Mouse (Mus musculus) spleen, embryonic (tissue): ENCODE measurements around the gene Qsox1.

Experiments
- CTCF ChIA-PET: fragments of 350-600 bp; sonication (Branson Sonifier 250); formaldehyde crosslinking; loops from one replicate; lab custom pipeline; 2022; lab: Charles Lee

Gene Qsox1

DNA sequence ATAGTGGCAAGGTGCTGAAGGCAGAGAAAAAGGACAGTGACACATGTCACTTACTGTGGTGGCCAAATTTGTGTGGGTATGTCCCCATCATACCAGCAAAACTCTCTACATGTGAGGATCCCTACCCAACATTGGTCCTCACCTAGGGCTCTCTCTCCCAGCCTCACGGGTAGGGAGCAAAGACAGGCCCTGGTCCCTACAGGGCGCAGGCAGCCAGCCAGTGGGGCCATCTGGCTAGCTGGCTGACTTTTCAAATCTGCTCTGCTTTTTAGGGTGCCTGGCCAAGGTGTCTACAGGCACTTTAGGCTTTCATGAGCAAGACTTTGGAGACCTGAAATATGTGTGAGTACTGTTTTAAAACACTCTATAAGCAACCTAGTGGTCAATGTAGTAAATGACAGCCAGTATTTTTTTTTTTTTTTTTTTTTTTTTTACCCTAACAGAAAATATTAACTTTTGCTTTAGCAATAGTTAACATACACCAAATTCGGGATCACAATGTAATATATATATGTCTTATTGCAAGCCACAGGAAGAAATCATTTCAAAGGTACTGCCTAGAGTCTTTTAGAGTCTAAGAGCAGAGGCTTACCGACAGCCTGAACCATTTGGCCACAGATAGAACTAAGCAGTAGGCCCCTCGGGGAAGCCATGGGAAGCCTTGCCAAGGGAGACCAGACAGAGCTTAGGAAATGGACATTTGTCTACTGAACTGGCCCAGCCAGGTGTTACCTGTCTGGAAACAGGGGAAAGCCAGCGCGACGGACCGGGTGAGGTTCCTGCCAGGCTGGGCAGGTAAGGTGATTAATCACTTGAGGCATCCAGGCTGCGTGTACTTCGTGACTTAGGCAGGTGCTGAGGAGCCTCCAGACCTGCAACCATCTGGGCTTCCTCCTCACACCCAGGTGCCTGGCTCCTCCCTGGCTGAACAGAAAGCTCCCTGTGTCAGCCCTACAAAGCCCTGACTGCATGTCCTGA lies 11.4 kb downstream of the Qsox1 start:
- CTCF ChIA-PET, result interaction anchor here (0.6 kb wide), 1 partner anchor 9 kb away, joined by 6 read pairs; no protein-coding TSS in a partner anchor

GRCm38 (mm10) chr1:155798000-155798399 lies 14.7 kb downstream of the Qsox1 start:
- CTCF ChIA-PET, result no interaction called here

DNA sequence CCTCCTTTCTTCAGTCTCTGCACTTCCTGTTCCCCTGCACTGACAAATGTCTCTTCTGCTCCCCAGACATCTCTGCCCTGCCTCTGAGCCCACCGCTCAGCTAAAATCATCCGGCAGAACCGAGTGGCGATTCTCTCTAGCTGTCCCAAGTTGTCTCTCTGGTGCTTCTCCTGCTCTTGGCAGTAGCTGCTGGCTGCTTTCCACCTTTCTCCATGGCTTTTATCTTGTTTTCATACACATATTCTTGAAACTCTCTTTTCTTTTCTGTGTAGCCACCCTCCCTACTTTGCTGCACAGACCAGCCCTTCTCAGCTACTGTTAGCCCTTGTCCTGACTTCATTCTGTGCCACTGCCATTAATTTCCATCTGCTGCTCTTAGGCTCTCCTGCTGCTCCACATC lies 15.3 kb downstream of the Qsox1 start:
- CTCF ChIA-PET, result no interaction called here

- CTCF ChIA-PET, result no interaction called here
Measured at GRCm38 (mm10) chr1:155796757-155797405, 15.8 kb downstream of the Qsox1 start.

DNA sequence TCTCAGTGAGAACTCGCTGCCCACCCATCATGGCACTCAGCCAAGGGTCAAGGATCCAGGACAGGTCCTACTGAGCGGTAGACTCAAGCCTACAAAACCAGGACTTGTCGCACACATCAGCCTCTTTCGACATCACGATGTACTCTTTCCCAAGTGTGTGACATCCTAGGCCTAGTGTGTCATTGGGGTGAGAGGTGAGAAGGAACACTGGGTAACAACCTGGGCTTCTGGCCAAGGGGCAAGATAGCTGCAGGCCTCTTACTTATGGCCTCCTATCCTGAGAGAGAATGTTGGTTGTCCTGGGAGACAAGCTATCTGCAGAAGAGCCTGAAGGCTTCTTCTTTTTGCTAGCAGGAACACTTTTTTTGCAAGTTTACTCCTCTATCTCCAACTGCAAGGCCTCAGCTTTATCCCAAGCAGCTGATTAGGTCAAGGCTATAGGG lies 16.9 kb downstream of the Qsox1 start:
- CTCF ChIA-PET, result no interaction called here

GRCm38 (mm10) chr1:155794855-155795254 lies 17.8 kb downstream of the Qsox1 start:
- CTCF ChIA-PET, result no interaction called here

- CTCF ChIA-PET, result no interaction called here
Measured at GRCm38 (mm10) chr1:155791919-155792318, 20.8 kb downstream of the Qsox1 start.

DNA sequence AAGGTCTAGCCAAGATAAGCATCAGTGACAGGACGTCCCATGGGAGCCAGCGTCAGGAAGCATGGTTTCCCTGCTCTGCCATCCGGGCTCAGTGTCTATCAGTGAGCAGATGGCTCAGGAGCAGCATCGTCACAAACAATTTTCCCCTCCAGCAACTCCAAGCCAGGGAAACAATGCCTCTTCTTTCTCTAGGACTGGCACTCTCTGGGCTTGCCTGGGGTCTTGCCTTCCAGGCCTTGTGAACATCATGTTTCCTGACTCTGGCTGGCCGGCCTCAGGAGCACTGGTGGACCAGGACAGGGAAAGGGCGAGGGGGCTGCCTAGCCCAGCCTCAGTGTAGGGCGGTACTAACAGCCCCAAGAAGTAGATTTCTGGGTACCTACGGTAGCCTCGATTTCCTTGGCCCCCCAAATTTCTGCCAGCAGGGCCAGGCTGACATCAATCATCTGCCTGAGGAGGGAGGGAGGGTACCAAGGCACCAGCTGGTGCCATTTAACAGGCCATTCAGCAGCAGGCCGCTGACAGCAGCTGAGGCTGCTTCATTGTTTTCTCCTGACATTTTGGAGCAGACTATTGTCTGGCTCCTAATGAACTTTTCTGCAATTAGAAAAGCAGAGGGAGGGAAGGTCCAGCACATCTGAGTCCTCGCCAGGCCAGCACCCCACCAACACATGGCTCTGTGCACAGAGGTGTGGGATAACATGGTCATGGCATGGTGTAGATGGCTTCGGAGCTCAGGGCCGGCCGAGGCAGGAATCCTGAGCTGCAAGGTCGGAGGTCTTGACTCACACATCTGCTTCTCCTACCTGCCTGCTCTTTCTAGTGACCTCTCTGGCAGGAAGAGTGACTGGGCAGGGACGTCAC lies 22.3 kb downstream of the Qsox1 start:
- CTCF ChIA-PET, result interaction anchor here (0.5 to 0.6 kb wide), 2 partner anchors 20 to 150 kb away, joined by 3 read pairs; no protein-coding TSS in a partner anchor

GRCm38 (mm10) chr1:155785886-155786285 lies 26.8 kb downstream of the Qsox1 start:
- CTCF ChIA-PET, result no interaction called here

- CTCF ChIA-PET, result interaction anchor here (0.7 kb wide), 3 partner anchors 25 to 204 kb away, joined by 4 to 13 read pairs (median 10); no protein-coding TSS in a partner anchor
Measured at GRCm38 (mm10) chr1:155784343-155785205, 28.1 kb downstream of the Qsox1 start.

- CTCF ChIA-PET, result no interaction called here
Measured at GRCm38 (mm10) chr1:155782382-155782781, 30.3 kb downstream of the Qsox1 start.

DNA sequence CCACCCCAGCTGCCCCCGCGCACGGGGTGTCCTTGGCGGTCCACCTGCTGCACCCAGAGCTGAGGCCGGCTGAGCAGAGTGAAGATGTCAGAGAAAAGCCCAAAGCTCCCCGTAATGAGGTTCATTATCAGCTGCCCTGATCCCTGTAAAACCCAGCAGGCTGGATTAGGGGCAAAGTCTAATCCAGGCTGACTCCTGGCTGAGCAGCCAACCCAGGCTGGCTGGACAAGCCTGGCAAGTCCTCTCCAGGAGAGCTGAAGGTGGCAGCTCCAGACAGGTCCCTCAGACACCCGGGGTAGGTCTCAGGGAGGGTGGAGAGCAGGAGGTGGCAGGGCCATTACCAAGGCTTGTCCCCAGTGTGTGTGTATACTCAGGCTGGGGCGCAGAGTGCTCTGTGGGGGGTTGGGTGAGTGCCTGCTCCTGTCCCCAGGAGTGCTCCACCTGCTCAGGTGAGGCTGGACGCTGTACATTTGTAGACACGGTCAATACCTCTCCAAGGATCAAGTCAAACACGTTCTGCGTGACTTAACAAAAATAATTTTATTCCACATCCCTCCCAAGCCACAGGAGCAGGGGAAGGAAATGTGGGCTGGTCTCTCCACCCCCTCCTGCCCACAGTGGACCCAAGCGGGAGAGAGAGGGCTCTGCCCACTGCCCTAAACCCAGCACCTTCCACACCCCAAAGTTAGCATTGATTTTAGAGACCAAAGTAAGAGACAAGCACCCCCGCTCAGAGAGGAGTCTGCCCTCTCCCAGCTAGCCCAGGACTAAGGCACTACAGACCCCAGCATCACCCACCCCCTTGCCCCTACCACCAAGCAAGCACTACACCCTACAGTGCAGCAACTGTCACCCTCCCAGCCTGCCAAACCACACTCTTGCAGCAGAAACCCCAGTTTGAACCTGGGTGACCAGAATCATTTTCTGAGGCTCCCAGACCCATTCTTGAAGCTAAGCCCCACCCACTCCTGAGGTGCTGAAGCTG lies 34.8 kb downstream of the Qsox1 start:
- CTCF ChIA-PET, result no interaction called here

- CTCF ChIA-PET, result no interaction called here
Measured at GRCm38 (mm10) chr1:155759167-155759566, 53.5 kb downstream of the Qsox1 start.

GRCm38 (mm10) chr1:155758711-155759110 lies 54.0 kb downstream of the Qsox1 start:
- CTCF ChIA-PET, result no interaction called here

- CTCF ChIA-PET, result no interaction called here
Measured at GRCm38 (mm10) chr1:155757621-155758020, 55.1 kb downstream of the Qsox1 start.

GRCm38 (mm10) chr1:155753411-155753810 lies 59.3 kb downstream of the Qsox1 start:
- CTCF ChIA-PET, result no interaction called here

DNA sequence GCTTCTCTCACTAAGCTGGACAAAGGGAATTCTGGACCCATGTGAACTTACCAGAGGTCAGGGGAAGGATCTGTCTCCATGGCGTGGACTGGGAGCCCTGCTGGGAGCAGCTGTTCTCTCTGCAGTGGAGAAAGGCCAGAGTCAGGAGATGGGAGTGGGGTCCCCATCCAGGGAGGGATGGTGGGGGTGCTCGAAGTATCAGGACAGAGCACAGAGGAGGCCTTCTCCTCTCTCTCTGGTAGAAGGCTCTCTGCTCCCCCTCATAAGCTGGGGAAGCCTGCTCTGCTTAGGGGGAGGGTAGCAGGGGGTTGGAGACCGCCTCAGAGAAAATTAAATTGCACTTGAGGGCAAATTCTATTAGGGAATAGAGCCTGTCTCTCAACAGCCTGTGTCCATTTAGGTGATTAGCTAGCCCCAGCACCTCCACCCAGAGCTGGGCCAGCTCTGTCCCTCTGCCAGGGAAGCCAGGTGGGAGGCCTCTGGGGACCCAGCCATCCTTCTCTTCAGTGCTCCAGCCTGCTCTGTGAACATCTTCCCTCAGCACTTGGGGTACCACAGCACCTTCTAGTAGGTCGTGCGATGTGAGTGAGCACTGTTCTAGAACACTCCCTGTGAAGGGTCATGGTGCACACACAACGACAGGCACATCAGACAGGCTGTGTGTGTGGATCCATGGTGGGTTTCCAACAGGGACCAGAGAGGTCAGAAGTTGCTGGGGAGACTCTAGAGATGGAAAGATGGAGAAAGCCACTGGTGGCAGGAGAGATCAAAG lies 61.0 kb downstream of the Qsox1 start, which contains the start of gene Lhx4:
Lhx4 (minus strand) TSS at position 201 of the 772 bp plus-strand sequence.
- CTCF ChIA-PET, result no interaction called here

GRCm38 (mm10) chr1:155750517-155751178 lies 62.0 kb downstream of the Qsox1 start:
- CTCF ChIA-PET, result no interaction called here
